Mouse (Mus musculus): ENCODE measurements around the gene Ifrd2.

The Ifrd2 gene

DNA sequence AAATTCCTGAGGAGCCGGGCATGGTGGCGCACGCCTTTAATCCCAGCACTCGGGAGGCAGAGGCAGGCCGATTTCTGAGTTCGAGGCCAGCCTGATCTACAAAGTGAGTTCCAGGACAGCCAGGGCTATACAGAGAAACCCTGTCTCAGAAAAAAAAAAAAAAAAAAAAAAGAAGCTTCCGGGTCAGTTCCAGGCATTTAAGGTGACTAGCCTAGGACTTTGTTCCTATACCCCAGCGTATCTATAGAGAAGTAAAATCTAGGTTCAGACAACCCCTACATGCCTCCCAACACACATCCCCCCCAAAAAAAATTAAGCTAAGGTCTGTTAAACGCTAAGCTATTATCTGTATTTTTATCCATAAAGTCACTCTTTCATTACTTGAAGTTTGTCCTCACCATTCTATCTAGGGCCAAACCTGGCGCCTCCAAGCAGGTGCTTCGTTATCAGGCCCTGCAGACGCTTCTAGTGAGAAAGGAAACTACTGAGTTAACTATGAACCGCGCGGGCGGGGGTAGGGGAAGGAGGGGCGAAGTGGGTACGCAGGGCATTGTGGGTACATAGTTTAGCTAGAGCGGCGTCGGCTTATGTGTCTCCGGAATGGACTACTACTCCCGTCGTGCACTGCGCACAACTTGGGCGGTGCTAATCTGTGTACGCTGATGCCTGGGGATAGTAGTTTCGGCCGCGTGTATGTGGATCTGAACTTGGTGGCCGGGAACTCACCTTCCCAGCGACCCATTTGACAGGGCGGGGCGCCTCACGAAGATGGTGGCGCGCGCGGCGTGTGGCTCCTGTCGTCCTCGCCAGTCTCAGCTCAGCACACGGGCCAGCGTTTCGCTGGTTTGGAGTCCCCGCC is at the start of gene Ifrd2:
Gene Ifrd2 (plus strand): TSS at position 669 of the 859 bp plus-strand sequence.
- DNase-seq = peak; percentile 97

DNA sequence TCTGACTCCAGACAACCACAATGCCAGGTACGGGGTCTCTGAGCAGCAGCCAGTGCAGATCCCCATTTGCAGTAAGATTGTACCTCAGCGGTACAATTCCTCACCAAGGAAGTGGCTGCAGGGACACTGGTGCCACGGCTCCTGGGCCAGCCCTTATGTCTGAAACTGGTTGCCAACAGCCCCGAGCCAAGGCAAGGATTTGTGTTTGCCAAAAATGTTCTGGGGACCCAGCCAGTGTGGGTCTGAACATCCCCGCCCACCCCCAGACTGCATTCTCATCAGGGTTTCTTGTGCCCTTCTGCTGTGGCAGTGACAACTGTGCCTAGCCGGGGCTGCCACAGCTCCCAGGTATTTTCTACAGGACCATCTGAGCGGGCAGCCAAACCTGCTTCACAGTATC is 49.2 kb upstream of the Ifrd2 start:
- no peak for DNase-seq

DNA sequence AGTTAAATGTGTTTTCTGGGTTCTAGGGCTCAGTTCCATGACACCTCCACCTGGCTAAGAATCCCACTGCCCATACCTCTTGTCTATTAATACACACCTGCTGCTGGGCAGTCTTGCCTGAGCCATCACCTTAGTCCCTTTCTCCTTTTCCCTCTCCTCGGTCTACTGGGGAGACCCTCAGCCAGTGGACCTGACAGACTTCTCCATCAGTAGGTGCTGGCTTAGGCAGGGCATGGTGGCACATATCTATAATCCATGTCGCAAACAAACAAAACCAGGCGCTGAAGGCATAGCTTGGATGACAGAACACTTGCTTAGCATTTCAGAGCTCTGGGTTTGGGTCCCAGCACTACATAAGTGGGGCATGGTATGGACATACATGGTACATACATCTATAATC is 48.7 kb upstream of the Ifrd2 start:
- no peak for DNase-seq

DNA sequence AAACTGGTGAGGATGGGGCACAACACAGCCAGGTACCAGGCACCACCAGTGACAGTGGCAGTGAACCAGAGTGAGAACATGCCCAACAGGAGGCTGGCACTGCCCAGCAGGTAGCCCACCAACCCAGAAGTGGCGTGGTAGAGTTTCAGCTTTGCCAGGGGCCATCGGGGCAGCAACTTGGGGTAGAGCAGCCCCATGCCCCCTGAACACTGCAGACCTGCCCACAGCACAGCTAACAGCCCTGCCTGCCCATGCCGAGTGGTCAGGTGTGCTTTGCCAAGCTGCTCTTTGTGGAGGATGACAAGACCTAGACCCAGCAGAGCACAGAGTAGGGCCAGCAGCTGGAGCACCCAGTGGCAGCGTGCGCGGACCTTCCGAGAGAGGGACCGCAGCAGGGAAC is 47.5 kb upstream of the Ifrd2 start:
- no peak for DNase-seq

DNA sequence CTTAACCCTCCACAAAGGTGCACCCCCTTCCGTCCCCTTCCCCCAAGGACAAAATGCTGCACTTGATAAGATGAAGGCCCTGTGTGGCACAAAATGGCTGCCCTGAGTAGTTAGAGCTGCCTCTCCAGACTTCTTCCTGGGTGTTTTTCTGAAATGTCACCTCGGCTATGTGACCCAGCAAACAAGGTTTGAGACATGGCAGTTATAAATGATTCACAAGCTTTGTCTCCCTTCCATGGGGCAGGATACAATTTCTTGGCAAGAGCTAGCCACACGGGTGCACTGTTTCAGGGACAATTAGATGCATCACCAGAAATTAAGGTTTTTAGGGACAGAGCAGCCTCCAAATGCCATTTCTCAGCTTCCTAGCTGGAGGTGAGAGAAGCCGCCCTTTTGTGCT is 47.0 kb upstream of the Ifrd2 start:
- no peak for DNase-seq

DNA sequence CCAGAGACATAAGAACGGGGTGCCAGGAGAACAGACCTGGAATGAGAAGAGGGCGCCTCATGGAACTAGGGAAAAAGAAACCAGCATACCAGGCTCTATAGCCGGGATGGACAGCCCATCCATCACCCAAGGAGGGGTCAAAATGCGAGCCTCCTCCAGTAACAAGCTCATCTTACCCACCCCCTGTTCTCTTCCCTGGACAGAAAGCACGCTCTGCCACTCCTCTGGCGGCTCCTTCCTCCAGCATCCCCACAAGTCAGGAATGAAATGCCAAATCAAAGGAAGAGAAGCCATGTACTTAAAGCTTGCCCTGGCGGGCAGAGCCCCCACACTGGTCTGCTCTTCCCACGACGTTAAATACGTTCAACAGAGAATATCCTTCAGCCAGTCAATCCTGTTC is 46.4 kb upstream of the Ifrd2 start:
- DNase-seq = no peak

DNA sequence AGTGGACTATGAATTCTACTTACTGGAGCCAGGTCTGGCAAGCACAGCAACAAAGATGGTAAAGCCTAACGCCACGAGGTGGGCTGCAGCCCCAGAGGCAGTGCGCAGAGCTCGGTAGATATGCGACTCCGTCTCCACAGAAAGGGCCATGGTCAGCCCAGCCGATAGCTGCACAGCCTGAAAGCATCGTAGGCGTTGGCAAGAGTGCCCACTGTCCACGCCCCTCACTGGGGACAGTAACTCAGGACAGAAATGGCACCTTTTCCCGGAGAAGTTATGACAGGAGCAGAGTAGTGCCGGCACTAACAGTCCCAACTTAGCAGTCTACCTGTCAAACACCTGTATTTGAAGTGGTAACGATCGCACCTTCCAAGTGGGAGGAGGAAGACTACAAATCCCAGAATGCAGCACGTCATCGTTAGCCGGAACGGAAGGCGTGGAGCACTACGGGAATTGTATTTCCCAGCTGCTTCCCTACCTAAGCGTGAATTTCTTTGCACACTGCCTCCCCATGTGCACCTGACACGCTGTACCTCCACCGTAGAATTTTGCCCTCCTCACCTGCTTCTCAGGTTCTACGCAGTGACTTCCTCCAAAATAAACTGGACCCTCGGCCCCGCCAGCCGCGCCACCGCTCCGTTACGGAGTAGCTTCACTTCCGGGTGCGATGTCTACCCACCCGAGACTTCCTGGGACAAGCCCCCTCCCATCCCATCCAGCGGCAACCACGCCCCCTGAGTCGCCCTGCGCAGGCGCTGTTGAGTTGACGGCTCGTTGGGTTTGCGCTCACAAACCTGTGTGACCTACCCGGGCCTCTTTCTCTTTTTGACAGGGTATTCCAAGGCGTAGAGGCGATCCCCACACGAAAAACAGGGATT is 45.7 kb upstream of the Ifrd2 start, which contains the start of the genes Cyb561d2 and Nprl2:
Gene Cyb561d2 (minus strand): TSS at position 720 of the 878 bp plus-strand sequence.
Gene Nprl2 (plus strand): TSS at position 753 of the 878 bp plus-strand sequence.
- DNase-seq = peak; percentile 96

DNA sequence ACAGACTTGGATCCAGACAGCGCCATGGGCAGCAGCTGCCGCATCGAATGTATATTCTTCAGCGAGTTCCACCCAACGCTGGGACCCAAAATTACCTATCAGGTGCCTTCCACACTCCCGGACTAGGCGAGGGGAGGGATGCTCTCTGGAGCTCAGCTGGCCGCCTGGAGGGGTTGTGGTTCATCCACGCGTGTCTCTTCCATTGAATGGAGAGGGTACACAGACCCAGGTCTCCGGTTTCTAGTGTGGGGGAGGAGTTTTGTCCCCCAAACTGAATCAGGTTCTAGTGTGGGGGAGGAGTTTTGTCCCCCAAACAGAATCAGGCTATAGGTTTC is 45.1 kb upstream of the Ifrd2 start:
- DNase-seq = no peak

DNA sequence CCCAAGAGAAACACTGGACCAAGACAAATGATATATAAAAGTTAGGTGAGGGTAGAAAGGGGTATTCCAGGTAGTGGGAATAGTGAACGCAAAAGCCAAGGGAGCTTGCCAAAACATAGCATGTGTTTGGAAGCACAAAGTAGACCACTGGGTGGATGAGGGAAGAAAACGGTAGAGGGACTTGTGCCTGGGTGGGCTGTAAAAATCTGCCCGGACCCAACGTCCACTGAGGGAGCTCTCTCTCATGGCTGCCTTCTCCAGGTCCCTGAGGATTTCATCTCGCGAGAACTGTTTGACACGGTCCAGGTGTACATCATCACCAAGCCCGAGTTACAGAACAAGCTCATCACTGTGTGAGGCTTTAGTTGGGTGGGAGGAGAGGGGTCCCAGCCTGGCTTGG is 44.7 kb upstream of the Ifrd2 start:
- DNase-seq = no peak

DNA sequence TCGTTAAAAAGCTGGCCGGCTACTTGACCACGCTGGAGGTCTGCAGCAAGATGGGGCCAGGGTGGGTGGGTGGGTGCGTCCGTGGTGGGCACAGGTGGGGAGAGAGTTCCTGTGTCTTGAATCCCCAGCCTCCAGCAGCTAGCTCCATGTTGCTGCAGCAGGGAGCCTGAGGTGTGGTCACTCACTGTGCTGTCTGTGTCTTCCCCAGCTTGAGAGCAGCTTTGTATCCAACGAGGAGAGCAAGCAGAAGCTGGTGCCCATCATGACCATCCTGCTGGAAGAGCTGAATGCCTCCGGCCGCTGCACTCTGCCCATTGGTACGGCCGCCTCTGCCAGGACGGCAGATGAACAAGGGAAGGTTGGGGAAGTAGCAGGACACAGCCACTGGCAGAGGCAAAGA is 44.1 kb upstream of the Ifrd2 start:
- no peak for DNase-seq

DNA sequence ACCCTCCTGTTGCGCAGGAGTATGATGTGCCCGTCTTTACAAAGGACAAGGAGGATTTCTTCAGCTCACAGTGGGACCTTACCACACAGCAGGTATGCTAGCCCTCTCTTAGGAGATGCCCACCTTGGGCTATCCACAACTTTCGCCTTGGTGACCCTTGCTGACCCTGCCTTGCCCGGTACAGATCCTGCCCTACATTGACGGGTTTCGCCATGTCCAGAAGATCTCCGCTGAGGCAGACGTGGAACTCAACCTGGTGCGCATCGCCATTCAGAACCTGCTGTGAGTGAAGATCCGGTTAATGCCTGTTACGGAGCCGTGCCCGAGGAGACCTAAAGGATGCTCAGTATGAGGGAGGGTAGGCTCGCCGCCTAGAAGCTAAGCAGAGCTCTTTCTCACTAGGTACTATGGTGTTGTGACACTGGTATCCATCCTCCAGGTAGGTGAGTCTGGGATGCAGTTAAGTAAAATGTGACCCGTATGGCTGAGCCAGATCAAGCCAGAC is 43.2 kb upstream of the Ifrd2 start:
- DNase-seq = no peak

DNA sequence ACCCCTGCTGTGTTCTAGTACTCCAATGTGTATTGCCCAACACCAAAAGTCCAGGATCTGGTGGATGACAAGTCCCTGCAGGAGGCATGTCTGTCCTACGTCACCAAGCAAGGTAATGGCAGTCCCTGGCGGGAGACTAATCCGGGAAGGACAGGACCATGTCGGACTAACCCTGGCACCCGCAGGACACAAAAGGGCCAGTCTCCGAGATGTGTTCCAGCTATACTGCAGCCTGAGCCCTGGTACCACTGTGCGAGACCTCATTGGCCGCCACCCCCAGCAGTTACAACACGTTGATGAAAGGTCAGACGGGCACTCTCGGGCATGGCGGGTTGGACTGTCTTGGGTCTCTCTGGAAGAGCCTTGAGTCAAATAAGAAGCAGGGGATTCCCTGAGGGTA is 42.7 kb upstream of the Ifrd2 start:
- no peak for DNase-seq

DNA sequence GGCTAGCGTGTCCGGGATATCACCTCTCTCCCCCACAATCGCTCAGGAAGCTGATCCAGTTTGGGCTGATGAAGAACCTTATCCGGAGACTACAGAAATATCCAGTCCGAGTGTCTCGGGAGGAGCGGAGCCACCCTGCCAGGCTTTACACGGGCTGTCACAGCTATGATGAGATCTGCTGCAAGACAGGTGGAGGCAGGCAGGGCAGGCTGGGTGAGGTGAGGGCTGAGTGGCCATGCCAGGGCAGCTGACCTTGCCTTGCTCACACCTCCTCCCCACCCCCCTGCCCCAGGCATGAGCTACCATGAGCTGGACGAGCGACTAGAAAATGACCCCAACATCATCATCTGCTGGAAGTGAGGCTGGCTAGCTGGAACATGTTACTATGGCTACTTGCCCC is 42.2 kb upstream of the Ifrd2 start:
- no peak for DNase-seq

DNA sequence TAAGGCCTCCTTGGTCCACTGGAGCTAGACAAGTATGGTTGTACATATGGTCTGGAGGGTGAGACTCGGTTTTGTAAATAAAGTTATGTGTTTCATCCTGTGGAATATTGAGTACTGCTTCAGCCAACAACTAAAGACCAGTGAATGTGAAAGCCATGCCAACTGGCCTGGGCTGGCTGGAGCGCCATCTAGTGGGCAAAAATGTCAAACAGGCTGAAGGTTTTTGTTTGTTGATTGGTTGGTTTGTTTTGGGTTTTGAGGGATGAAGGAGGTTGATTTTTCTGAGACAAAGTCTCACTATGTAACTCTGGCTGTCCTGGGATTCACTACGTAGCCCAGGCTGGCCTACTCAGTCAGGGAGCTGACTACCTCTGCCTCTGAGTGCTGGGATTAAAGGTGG is 41.8 kb upstream of the Ifrd2 start:
- no peak for DNase-seq

DNA sequence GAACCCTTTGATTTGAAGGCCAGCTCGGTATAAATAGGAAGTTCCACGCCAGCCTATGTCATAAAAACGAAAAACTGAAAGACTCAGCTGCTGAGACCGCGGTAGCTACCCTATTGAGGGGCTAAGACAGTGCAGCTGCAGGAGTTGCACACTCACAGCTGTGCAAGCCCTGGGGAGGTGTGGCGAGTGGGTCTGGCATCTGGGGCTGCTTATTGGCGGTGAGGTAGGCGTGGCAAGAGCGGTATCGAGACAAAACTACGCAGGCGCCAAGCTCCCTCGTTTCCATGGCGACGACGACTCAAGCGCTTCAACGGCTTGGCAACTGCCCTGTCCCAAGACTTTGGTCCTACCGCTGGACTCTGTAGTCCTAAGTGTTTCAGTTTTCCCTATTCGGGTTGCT is 40.4 kb upstream of the Ifrd2 start, which contains the start of gene Zmynd10:
Gene Zmynd10 (plus strand): TSS at position 273 of the 400 bp plus-strand sequence.
- peak; percentile 85 for DNase-seq

DNA sequence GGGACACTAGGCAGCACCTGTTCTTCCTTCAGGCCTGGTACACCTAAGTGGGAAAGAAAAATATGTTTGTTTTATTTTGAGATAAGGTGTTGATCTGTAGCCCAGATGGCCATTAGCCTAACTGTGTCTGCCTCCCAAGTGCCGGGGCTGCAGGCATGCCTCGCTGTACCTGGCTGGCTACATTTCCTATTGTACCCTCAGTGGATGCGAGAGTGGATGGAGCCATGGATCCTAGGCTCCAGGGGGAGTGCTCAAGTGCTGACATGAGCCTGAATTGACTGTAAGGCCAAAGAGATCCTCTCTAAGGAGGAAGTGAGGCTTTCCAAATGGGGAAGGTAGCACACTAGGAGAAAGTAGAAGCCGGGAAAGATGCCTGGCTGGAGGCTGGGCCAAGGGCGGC is 39.5 kb upstream of the Ifrd2 start:
- no peak for DNase-seq

DNA sequence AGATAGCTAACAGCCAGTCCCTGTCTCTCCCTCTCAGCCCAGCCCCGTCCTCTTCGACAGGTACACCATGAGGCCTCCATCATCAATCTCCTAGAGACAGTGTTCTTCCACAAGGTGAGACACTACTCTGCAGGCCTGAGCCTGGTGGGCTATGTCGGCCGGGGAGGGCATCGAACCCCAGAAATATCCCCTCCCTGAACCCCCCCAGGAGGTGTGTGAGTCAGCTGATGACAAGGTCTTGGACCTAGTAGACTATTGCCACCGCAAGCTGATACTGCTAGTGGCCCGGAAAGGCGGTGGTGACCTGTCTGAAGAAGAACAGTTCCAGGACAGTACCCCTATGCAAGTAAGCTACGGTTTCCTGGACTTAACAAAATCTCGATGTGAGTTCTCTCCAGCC is 38.6 kb upstream of the Ifrd2 start:
- no peak for DNase-seq

DNA sequence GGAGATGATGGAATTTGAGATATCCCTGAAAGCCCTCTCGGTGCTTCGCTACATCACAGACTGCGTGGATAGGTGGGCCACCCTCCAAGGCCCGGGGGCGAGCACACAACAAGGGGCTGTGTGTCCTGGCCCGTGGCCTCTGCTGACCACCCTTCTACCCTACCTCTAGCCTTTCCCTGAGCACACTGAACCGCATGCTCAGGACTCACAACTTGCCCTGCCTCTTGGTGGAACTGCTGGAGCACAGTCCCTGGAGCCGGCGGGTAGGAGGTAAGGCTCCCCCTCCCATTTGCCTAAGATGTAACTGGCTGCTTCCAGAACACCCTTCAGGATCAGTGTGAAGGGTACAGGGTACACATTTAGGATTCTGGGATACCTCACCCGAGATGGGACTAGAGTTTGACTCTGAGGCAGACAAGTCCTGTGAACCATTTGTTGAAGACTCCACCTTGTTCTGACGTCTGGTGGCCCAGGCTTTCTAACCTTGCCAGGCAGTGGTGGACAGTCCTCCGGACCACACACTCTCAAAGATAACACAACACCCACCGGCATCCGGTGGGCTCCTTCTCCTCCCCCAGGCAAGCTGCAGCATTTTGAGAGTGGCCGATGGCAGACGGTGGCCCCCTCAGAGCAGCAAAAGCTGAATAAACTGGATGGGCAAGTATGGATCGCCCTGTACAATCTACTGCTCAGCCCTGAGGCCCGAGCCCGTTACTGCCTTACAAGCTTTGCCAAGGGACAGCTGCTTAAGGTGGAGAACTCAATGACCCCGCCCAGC is 38.0 kb upstream of the Ifrd2 start:
- DNase-seq = no peak

DNA sequence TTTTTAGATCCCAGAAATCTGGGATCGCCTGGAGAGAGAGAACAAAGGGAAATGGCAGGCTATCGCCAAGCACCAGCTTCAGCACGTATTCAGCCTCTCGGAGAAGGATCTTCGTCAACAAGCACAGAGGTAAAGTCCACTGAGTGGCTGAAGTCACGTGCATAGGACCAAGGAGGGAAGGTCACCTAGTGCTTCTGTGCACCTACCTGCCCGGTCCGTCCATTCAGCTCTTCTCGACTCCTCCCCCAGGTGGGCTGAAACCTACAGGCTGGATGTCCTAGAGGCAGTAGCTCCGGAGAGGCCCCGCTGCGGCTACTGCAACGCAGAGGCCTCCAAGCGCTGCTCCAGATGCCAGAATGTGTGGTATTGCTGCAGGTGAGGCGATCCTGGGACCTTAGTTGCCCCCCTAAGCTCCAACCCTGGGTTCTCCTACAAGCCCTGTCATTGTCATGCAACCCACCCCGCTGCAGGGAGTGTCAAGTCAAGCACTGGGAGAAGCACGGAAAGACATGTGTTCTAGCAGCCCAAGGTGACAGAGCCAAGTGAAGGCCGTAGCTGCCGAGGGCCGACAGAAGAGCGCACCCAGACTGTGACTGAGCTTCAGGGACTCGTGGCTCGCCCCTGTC is 36.8 kb upstream of the Ifrd2 start:
- DNase-seq = no peak

DNA sequence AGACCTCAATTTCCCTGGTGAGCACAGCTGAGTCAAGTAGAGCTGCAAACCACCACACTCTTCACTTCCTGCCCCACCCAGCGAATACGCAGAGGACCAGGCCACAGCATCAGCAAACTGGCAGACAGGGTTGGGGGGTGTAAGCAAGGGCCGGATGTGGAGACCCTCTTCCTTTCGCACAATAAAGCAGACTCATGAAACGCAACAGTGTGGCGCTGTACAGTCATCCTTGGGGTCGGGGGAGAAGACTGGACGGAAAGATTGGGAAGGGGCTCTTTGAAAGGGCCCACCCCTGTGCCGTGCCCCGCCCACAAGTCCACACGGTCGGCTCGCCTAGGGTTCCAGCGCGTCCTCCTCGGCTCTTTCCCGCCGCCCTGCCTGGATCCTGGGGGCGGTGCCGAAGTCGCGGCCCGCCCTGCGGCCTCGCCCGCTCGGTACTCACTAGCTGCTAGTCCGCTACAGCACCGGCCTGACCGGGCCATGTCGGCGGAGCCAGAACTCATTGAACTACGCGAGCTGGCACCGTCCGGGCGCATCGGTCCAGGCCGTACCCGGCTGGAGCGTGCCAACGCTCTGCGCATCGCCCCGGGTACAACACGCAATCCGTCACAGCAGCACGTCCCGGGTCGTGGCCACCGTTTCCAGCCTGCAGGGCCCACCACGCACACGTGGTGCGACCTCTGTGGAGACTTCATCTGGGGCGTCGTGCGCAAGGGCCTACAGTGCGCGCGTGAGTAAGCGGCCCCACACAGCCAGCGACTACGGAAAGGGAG is 36.1 kb upstream of the Ifrd2 start, which contains the start of gene Rassf1:
Gene Rassf1 (plus strand): TSS at position 439 of the 773 bp plus-strand sequence.
- no peak for DNase-seq

DNA sequence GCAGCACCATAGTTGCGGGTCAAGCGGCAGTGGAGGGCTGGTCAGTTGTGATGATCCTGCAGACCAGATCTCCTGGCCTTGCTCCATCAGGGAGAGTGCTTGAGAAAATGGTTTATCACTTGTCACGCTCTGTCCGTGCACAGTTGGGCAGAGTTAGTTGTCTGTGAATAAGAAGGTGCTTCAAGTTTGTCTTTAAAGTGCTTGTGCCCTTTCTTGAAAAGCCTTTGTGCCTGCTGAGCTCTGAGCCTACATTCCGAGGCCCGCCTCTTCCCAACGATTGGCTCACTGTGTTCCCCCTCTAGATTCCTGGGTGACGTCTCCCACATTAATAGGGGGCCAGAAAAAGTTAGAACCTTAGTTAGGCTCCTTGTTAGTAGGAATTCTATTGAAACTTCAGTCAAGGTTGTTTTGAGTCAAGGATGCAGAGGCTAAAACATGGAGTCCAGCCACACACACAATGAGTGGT is 35.5 kb upstream of the Ifrd2 start:
- DNase-seq = no peak

Measured in right cerebral cortex, postnatal 25 days (tissue).